Mouse (Mus musculus) megakaryocyte-erythroid progenitor cell, adult 5-6 weeks (primary cell): ENCODE data around the gene Apobr. TPM values are rescaled to one million over a fixed set of nuclear protein-coding genes. Genes with fewer than 3 reads are reported as not detected.
A peak's percentile ranks its signal among the peaks of the same experiment; 100 is the strongest.

Source experiments
- ATAC-seq: replicated peaks from 2 replicates; pipeline ENCODE4 v1.8.0; 2016; ENCODE audit warnings: mild to moderate bottlenecking, inconsistent platforms; ENCODE audit not compliant: severe bottlenecking, poor library complexity, low FRiP score, low TSS enrichment
- total RNA-seq, 2 experiments: library from RNA; stranded (forward) in 1 of 2; stranded (reverse) in 1 of 2; fragments of 200-1000, 215-1000 nt in 1 of 2; fragments of >200 nt in 1 of 2; fragmentation: Nextera tagmentation in 1 of 2; gene quantifications; 2 replicates each; pipeline ENCODE4 v1.2.3; 2014 to 2017

Gene Apobr
- total RNA-seq, 2 experiments from 2014 or later, result 0.79 to 0.89 TPM

DNA sequence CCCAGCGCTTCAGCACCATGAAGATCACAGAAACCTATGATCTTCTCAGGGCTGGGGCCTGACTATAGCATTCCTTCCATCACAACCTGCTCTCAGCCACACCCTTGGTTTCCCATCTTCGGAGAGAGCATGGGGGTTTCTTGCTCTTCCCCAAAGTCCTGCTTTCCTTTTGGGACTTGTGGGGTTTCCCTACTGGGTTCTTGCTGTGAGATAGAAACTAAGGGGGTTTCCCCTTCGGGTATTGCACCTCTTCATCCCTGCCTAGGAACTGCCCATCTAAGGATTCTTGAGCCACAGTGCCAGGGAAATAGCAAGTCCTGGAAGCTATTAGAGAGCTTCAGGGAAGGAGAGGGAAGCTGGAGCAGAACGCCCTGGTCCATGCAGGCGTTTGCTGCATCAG lies 11.1 kb downstream of the Apobr start:
- ATAC-seq, result no peak

GRCm38 (mm10) chr7:126596414-126596813 lies 11.7 kb downstream of the Apobr start:
- no peak for ATAC-seq

DNA sequence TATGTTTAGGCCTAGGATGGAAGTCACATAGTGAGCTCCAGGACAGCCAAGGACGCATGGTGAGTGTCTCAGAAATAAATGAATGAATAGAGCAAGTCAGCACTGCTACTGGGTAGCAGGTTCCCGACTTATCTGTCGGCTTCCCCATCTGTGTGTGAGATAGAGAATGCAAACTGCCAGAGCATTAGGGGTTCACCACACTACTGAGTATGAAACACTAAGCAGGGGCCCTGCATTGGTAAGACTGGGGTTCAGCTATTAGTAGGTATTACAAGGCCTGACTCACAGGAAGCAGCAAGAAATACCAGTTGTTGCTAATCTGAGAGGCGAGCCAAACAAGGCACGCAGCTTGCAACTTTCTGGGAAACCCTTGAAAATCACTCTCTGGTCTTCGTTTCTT lies 14.2 kb downstream of the Apobr start:
- ATAC-seq, result peak; percentile 43

DNA sequence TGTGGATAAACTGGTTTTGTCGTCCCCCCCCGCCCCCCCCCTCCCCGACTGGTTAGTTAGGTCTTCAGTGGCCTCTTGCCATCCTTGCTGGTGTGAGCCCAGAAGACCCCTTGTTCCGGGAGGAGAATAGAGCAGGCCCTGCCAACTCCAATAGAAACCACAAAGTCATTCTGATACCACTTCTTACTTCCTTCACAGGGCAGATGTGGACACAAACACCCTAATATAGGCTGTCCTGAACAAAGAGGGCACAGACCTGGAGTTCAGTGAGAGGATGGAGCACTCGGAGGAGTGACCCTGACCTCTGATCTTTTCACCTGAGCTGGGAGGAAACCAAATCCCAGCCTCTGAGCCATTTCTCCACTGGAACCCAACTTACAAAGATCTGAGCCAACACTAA lies 17.2 kb downstream of the Apobr start:
- ATAC-seq, result no peak

GRCm38 (mm10) chr7:126602650-126603049 lies 17.9 kb downstream of the Apobr start:
- ATAC-seq, result no peak

- no peak for ATAC-seq
Measured at GRCm38 (mm10) chr7:126606611-126607010, 21.9 kb downstream of the Apobr start.

DNA sequence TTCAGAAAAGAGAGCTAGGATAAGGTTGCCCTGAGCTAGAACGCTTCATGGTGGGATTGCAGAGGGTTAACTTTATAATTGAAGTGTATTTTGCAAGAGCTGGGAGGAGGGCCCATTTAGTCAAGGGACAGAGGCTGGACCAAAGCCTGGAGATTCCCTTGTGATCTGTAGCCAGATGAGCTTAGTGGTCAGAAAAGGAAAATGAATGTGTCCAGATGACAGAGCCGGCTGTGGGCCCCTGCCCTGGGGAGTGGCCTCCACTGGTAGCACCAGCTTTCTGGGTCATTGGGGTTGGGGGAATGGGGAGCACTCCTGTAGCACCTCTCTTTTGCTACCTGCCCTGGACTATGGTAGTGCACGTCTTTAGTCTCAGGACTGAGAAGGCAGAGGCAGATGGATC lies 22.3 kb downstream of the Apobr start:
- ATAC-seq, result no peak

- ATAC-seq, result no peak
Measured at GRCm38 (mm10) chr7:126607796-126608195, 23.1 kb downstream of the Apobr start.

DNA sequence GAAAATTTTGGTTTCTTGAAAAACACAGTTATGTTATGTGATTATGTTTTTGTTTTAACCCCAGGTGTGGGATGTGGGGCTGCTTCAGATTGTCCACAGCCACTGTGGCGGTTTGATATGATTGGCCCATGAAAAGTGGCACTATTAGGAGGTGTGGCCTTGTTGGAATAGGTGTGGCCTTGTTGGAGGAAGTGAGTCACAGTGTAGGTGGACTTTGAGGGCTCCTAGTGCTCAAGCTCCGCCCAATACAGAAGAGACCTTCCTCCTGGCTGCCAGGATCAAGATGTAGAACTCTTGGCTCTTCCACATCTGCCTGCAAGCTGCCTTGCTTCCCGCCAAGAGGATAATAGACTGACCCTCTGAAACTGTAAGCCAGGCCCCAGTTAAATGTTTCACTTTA lies 28.0 kb downstream of the Apobr start:
- ATAC-seq, result no peak

GRCm38 (mm10) chr7:126616707-126617106 lies 32.0 kb downstream of the Apobr start:
- no peak for ATAC-seq

GRCm38 (mm10) chr7:126619559-126620275 lies 35.0 kb downstream of the Apobr start:
- no peak for ATAC-seq

DNA sequence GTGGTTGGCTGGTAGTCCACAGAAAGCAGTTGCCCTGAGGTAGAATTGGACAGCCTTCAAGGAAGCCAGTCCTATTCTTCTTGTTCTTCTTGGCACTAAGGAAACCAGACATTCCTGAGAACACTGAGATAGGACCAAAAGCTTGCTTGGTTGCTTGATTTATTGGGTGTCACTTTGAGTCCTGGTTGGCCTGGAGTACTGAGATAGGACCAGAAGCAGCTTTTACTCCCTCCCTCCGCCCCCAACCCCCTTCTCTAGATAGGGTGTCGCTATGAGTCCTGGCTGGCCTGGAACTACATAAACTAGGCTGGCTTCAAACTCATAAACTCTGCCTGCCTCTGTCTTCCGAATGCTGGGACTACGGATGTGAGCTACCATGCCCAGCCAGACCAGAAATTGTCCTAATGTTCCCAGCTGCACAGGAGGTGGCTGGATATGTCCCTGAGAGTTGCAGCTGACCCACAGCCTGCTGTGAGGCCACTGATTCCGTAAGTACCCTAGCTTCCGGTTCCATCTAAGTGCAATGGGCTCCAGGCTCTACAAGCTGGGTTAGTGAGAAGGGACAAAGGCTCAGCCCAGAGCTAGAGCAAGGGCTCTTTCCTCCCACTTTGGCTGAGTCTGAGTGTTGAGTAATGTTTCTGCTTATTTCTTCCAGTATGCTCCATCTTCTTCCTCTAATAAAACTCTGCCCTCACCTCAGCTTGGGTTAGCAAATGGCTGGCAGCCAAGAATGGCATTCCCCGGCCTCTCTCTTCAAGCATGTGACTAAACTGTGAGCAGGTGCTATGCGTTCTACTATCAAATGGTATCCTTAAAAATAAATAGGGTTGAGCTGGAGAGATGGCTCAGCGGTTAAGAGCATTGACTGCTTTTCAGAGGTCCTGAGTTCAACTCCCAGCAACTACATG lies 37.0 kb downstream of the Apobr start:
- ATAC-seq, result peak; percentile 87

DNA sequence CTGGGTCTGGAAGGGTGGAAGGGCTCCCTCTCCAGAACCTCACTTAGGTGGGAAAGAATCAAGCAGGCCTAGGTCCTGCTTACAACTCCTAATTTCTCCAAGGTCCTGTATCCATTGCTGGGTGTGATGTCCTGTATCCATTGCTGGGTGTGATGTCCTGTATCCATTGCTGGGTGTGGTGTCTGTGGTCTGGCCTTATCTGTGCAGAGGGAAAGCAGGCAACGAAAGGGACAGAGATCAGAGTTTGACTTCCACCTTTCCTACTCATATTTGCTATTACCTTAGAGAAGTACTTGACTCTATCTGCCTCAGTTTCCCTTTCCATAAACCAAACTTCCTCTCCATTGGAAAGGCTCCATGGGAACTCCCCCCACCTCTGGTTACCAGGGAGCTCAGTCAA lies 38.6 kb downstream of the Apobr start:
- 0 out of 2 replicates have a peak, but pooled peaks have one; percentile 43 for ATAC-seq

DNA sequence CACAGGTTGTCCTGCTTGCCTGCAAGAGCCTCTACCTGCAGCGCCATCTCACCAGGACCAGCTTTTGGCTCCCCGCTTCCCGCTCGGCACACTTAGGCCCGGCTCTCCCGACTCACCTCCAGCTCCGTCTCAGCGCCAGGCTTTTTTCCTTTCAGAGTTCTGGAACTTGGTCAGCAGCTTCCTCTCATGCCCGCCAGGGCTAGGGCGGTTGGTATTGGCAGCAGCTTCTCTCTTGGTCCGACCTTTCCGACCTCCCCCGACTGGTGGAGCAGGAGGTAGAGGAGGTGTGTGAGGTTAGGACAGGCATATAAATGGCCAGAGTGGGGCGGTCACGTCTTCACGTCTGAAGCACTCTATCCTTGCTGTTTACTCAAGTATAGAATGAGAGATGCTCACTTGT lies 40.0 kb downstream of the Apobr start:
- ATAC-seq, result no peak

DNA sequence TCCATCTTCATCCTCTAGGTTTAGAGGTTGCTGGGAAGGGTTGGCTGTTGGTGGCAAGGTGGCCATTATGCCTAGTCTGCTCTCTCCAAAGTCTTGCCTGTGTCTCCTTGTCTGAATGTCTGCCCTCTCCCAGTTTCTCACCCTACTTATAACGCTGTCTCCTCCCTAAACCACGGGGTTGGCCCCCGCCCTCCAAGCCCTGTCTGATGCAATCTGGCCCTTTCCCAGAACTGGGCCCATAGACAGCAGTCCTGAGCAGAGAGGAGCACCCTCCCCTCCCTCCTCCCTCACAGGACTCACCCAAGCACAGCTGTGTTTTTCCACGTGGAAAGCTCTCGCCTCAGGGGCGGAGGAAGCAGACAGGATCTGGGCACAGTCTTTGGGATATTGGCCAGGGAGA lies 40.6 kb downstream of the Apobr start:
- peak; percentile 39; the same call in 1 of the 2 replicates for ATAC-seq

- ATAC-seq, result no peak
Measured at GRCm38 (mm10) chr7:126625807-126626600, 41.3 kb downstream of the Apobr start.

GRCm38 (mm10) chr7:126628111-126628510 lies 43.4 kb downstream of the Apobr start:
- ATAC-seq, result no peak

- no peak for ATAC-seq
Measured at GRCm38 (mm10) chr7:126629915-126630314, 45.2 kb downstream of the Apobr start.

GRCm38 (mm10) chr7:126630824-126631518 lies 46.2 kb downstream of the Apobr start, which contains the start of gene Nupr1:
Nupr1 (minus strand) TSS chr7:126630861.
- 0 out of 2 replicates have a peak, but pooled peaks have one; percentile 21 for ATAC-seq
